Comparison of ENCODE assay signal across 12 mouse cellular contexts in genomic region chr4:137774013-137774412, GRCm38 (mm10). TPM values are rescaled to one million over a fixed set of nuclear protein-coding genes. Genes with fewer than 3 reads are reported as not detected.
DNase-seq lines count a peak whose midpoint lies in the region; ATAC-seq and TF ChIP-seq lines count a peak whose summit lies in the region.
"Had no signal": no experiment of that assay in that cellular context is flagged by ENCODE, and none has a peak within 500 bp of the region (broad histone marks: within the 10 kb centered on the region; RNA-seq: fewer than 3 reads in every experiment).

No protein-coding gene starts in this region.

- no peak for TF ChIP-seq RAD21 in CH12.LX (IDR thresholded peaks at IDR 0.05; ENCODE audit: low read depth, low read length)

- H3K27ac ChIP-seq in kidney, postnatal 0 days, result peak overlapping the region; percentile 60
- peak overlapping the region; percentile 82 for H3K27ac ChIP-seq in CH12.LX (ENCODE audit: insufficient read depth, low read depth)
- H3K27ac ChIP-seq in bone marrow, adult 2 months (ENCODE audit: control insufficient read depth, insufficient read depth, low read depth, low read length, poor library complexity), result peak overlapping the region; percentile 50; the same call in 1 of the 2 replicates
- peak overlapping the region; percentile 55; the same call in 1 of the 2 replicates for H3K27ac ChIP-seq in limb, embryonic 13.5 days
- H3K27ac ChIP-seq: macrophage; stomach, embryonic 15.5 days had no signal

- TF ChIP-seq POLR2A in CH12.LX (IDR thresholded peaks at IDR 0.05; ENCODE audit: low read depth, low read length), result peak; percentile 28; the same call in 1 of the 2 replicates
- no peak for TF ChIP-seq POLR2A in bone marrow, adult 2 months (IDR thresholded peaks at IDR 0.05; ENCODE audit: borderline replicate concordance, control insufficient read depth, low read depth, low read length)

- no peaks in the 10 kb centered on the region for H3K27me3 ChIP-seq in kidney, postnatal 0 days (ENCODE audit: insufficient read depth, low read length)
- H3K27me3 ChIP-seq in CH12.LX (replicated peaks), result no peaks in the 10 kb centered on the region
- H3K27me3 ChIP-seq in limb, embryonic 13.5 days, result no peaks in the 10 kb centered on the region
- H3K27me3 ChIP-seq: stomach, embryonic 15.5 days had no signal

- no peak overlapping the region for H3K9ac ChIP-seq in kidney, postnatal 0 days (ENCODE audit: low read depth, low read length)
- peak overlapping the region; percentile 53 for H3K9ac ChIP-seq in CH12.LX (ENCODE audit: insufficient read depth, low read depth)
- 0 out of 2 replicates have a peak overlapping the region, but pooled peaks have one; percentile 20 for H3K9ac ChIP-seq in limb, embryonic 13.5 days
- H3K9ac ChIP-seq: stomach, embryonic 15.5 days had no signal

- DNase-seq in kidney, postnatal 0 days (ENCODE audit: low spot score), result no peak
- DNase-seq in kidney, postnatal 25 days, result no peak
- peak; percentile 77 for DNase-seq in CH12.LX (ENCODE audit: extremely low read depth)
- no peak for DNase-seq in thymus, adult 18-20 months
- DNase-seq in cerebellum, adult 18-20 months, result no peak
- DNase-seq: cerebellum, adult 11 months; layer of hippocampus, adult 9-11 months had no signal

- TF ChIP-seq CTCF in kidney, postnatal 0 days (IDR thresholded peaks at IDR 0.05; ENCODE audit: low read depth), result no peak
- 0 out of 4 replicates have a peak, but pooled peaks of 1 of the 2 experiments have one; percentile 2 for TF ChIP-seq CTCF in CH12.LX (conservative IDR thresholded peaks at IDR 0.05 in 1 of 2, IDR thresholded peaks at IDR 0.05 in 1 of 2; ENCODE audit: low read depth in 2 of 2, low read length in 2 of 2)
- no peak for TF ChIP-seq CTCF in bone marrow, adult 2 months (IDR thresholded peaks at IDR 0.05; ENCODE audit: control insufficient read depth, insufficient read depth, low read length)

- H3K9me3 ChIP-seq in kidney, postnatal 0 days (replicated peaks; ENCODE audit: low read length), result no peaks in the 10 kb centered on the region
- H3K9me3 ChIP-seq in CH12.LX (replicated peaks; ENCODE audit: low read length), result no peaks in the 10 kb centered on the region
- H3K9me3 ChIP-seq in limb, embryonic 13.5 days, result no peaks in the 10 kb centered on the region
- H3K9me3 ChIP-seq: stomach, embryonic 15.5 days had no signal

- ATAC-seq in kidney, postnatal 0 days (replicated peaks; ENCODE audit: low FRiP score, low read depth), result 0 out of 2 replicates have a peak, but pooled peaks have one; percentile 12
- ATAC-seq in limb, embryonic 13.5 days (ENCODE audit: low FRiP score, low read depth), result peak; percentile 62; the same call in 1 of the 2 replicates
- ATAC-seq: forebrain, embryonic 16.5 days had no signal

- dilution Hi-C loops in CH12.LX (cut with MboI; ENCODE audit: extremely low pct_ligation_motif_present, extremely low pct_unique_long_range_greater_than_20kb, low sequenced_read_pairs), result no loop called here

- peak; percentile 62 for TF ChIP-seq EP300 in CH12.LX (IDR thresholded peaks at IDR 0.05; ENCODE audit: low read length)

- H3K4me3 ChIP-seq in kidney, postnatal 0 days (replicated peaks; ENCODE audit: low read depth, low read length), result no peak overlapping the region
- H3K4me3 ChIP-seq in CH12.LX (replicated peaks in 1 of 3; ENCODE audit: low read depth in 2 of 3, low read length in 2 of 3, poor library complexity in 1 of 3), result no peak overlapping the region
- H3K4me3 ChIP-seq in bone marrow, adult 2 months (replicated peaks; ENCODE audit: control insufficient read depth, low read depth, low read length), result no peak overlapping the region
- H3K4me3 ChIP-seq in limb, embryonic 13.5 days, result no peak overlapping the region
- H3K4me3 ChIP-seq: stomach, embryonic 15.5 days had no signal

- H3K4me2 ChIP-seq in kidney, postnatal 0 days (ENCODE audit: low read length), result no peak overlapping the region
- H3K4me2 ChIP-seq in CH12.LX (ENCODE audit: insufficient read depth, low read depth, poor library complexity, severe bottlenecking), result peak overlapping the region; percentile 54
- no peak overlapping the region for H3K4me2 ChIP-seq in limb, embryonic 13.5 days (replicated peaks)
- H3K4me2 ChIP-seq: stomach, embryonic 15.5 days had no signal

- WGBS in kidney, postnatal 0 days, result 67% methylated on average over 5 of the region's 5 CpGs
- 71% methylated on average over 5 of the region's 5 CpGs for WGBS in bone marrow, adult 2 months
- WGBS in limb, embryonic 13.5 days, result 33% methylated on average over 5 of the region's 5 CpGs

- 0 out of 2 replicates have a peak, but pooled peaks cover 4% of the 10 kb centered on the region for H3K4me1 ChIP-seq in kidney, postnatal 0 days (replicated peaks; ENCODE audit: insufficient read depth, low read length)
- peaks cover 29 to 86% of the 10 kb centered on the region in 2 experiments for H3K4me1 ChIP-seq in CH12.LX (ENCODE audit: control insufficient read depth in 1 of 2, insufficient read depth in 2 of 2)
- H3K4me1 ChIP-seq in bone marrow, adult 2 months (ENCODE audit: control insufficient read depth, insufficient read depth, low read length), result no peaks in the 10 kb centered on the region
- H3K4me1 ChIP-seq in limb, embryonic 13.5 days, result peaks cover 28% of the 10 kb centered on the region

- in situ Hi-C loops in CH12.LX (cut with MboI; ENCODE audit: low pct_ligation_motif_present, low pct_unique_long_range_greater_than_20kb, low sequenced_read_pairs), result no loop called here

- peaks cover 28% of the 10 kb centered on the region for H3K79me2 ChIP-seq in CH12.LX (replicated peaks; ENCODE audit: control insufficient read depth, extremely low read depth, insufficient read depth, poor library complexity, severe bottlenecking)

- no peaks in the 10 kb centered on the region for H3K36me3 ChIP-seq in kidney, postnatal 0 days (ENCODE audit: insufficient read depth, low read length)
- H3K36me3 ChIP-seq in CH12.LX (replicated peaks in 1 of 2; ENCODE audit: control insufficient read depth in 1 of 2, insufficient read depth in 1 of 2, low read length in 1 of 2), result peaks cover 10 to 69% of the 10 kb centered on the region in 2 experiments
- no peaks in the 10 kb centered on the region for H3K36me3 ChIP-seq in limb, embryonic 13.5 days
- H3K36me3 ChIP-seq: stomach, embryonic 15.5 days had no signal

TF ChIP-seq in CH12.LX, 34 proteins besides CTCF, POLR2A, EP300 and RAD21:
- TF ChIP-seq USF1 (IDR thresholded peaks at IDR 0.05; ENCODE audit: low read depth, low read length), result peak; percentile 32
- peak; percentile 91 for TF ChIP-seq TCF12 (IDR thresholded peaks at IDR 0.05; ENCODE audit: low read depth, low read length)
- TF ChIP-seq PAX5 (IDR thresholded peaks at IDR 0.05; ENCODE audit: low read length), result no peak
- TF ChIP-seq E2F4 (IDR thresholded peaks at IDR 0.05; ENCODE audit: insufficient replicate concordance, low read depth, low read length), result no peak
- no peak for TF ChIP-seq ELF1 (IDR thresholded peaks at IDR 0.05; ENCODE audit: low read depth, low read length)
- peak; percentile 98 for TF ChIP-seq BHLHE40 (IDR thresholded peaks at IDR 0.05; ENCODE audit: low read depth, low read length)
- peak; percentile 84; the same call in 1 of the 2 replicates for TF ChIP-seq MAX (IDR thresholded peaks at IDR 0.05; ENCODE audit: low read length)
- 0 out of 2 replicates have a peak, but pooled peaks have one; percentile 50 for TF ChIP-seq CHD2 (IDR thresholded peaks at IDR 0.05; ENCODE audit: low read length)
- TF ChIP-seq IRF4 (IDR thresholded peaks at IDR 0.05; ENCODE audit: low read depth, low read length), result peak; percentile 83
- TF ChIP-seq MAZ (IDR thresholded peaks at IDR 0.05; ENCODE audit: low read depth, low read length), result peak; percentile 98
- peak; percentile 84; the same call in 1 of the 2 replicates for TF ChIP-seq MXI1 (IDR thresholded peaks at IDR 0.05; ENCODE audit: low read depth, low read length)
- no peak for TF ChIP-seq ZKSCAN1 (IDR thresholded peaks at IDR 0.05; ENCODE audit: borderline replicate concordance, low read depth, low read length)
- peak; percentile 78 for TF ChIP-seq NRF1 (IDR thresholded peaks at IDR 0.05; ENCODE audit: low read depth, low read length)
- TF ChIP-seq RCOR1 (conservative IDR thresholded peaks at IDR 0.05; ENCODE audit: low read depth, low read length), result peak; percentile 34; the same call in 1 of the 2 replicates
- TF ChIP-seq MYC (IDR thresholded peaks at IDR 0.05; ENCODE audit: low read depth, low read length), result peak; percentile 68; the same call in 1 of the 2 replicates
- TF ChIP-seq ETS1 (conservative IDR thresholded peaks at IDR 0.05; ENCODE audit: low read depth, low read length), result peak; percentile 94
- TF ChIP-seq POLR2AphosphoS2 (IDR thresholded peaks at IDR 0.05; ENCODE audit: low read depth, low read length), result 0 out of 2 replicates have a peak, but pooled peaks have one; percentile 38
- peak; percentile 76 for TF ChIP-seq MEF2A (IDR thresholded peaks at IDR 0.05; ENCODE audit: borderline replicate concordance, low read depth, low read length)
- peak; percentile 83; the same call in 1 of the 2 replicates for TF ChIP-seq SIN3A (IDR thresholded peaks at IDR 0.05; ENCODE audit: low read length)

RNA-seq across cellular contexts. Expression of gene Alpl, which starts 22.2 kb away (rescaled TPM):
- polyA plus RNA-seq in kidney, postnatal 0 days (2015; fragmentation: Nextera tagmentation; extraction: Ambion mirVana), result 34.3 and 37.5 TPM in 2 replicates
- total RNA-seq in CH12.LX (2012; rRNA removed) (115 and 130 TPM in 2 replicates), CH12.LX (2014; rRNA removed) (62.9 and 65.7 TPM in 2 replicates)
- polyA plus RNA-seq in CH12.LX (2012; ENCODE audit: insufficient read length, low read depth), result 152 and 164 TPM in 2 replicates
- 5.7 and 7.1 TPM in 2 replicates for polyA plus RNA-seq in bone marrow, adult 2 months (2011; ENCODE audit: insufficient read depth, insufficient read length, low replicate concordance, missing spikeins)
- 12.0 and 15.3 TPM in 2 replicates for polyA plus RNA-seq in limb, embryonic 13.5 days (2015; fragmentation: Nextera tagmentation; extraction: Ambion mirVana)
- polyA plus RNA-seq: macrophage had no signal
